Mouse (Mus musculus) MEL (cell line): ENCODE measurements around the gene Brd1. TPM values are rescaled to one million over a fixed set of nuclear protein-coding genes. Genes with fewer than 3 reads are reported as not detected.

Experiments used
- DNase-seq: peaks from one replicate; pipeline ENCODE4 v3.0.0; 2011; ENCODE audit warnings: low read depth, low spot score
- H3K27ac ChIP-seq: 2 replicates; pipeline ENCODE4 v1.5.1; 2012; ENCODE audit warnings: low read depth, mild to moderate bottlenecking, control low read depth, low read length, moderate library complexity; ENCODE audit not compliant: control insufficient read depth
- H3K27me3 ChIP-seq, 2 experiments: fragments of 150-350 bp in 1 of 2; sonication (generic) in 1 of 2; 2 replicates each; pipeline ENCODE4 v1.6.1; 2012; ENCODE audit warnings: low read length in 2 of 2, mild to moderate bottlenecking in 2 of 2, improper control_type of control experiment in 1 of 2, moderate library complexity in 1 of 2; ENCODE audit not compliant: insufficient read depth in 2 of 2, control insufficient read depth in 1 of 2
- H3K36me3 ChIP-seq, 2 experiments: 2 replicates each; pipeline ENCODE4 v1.6.1; 2012 to 2014; ENCODE audit warnings: low read length in 2 of 2, improper control_type of control experiment in 1 of 2, inconsistent platforms in 1 of 2, mild to moderate bottlenecking in 1 of 2; ENCODE audit not compliant: insufficient read depth in 2 of 2, control insufficient read depth in 1 of 2
- H3K4me1 ChIP-seq, 2 experiments: fragments of 150-350 bp in 1 of 2; sonication (generic) in 1 of 2; 2 replicates each; pipeline ENCODE4 v1.6.1; 2012; ENCODE audit warnings: low read length in 2 of 2, improper control_type of control experiment in 1 of 2, mild to moderate bottlenecking in 1 of 2; ENCODE audit not compliant: insufficient read depth in 2 of 2, control insufficient read depth in 1 of 2
- H3K4me3 ChIP-seq, 2 experiments: fragments of 150-350 bp in 1 of 2; sonication (generic) in 1 of 2; 2 replicates each; pipeline ENCODE4 v1.5.1; 2012; ENCODE audit warnings: low read depth in 2 of 2, low read length in 2 of 2, mild to moderate bottlenecking in 2 of 2, moderate library complexity in 2 of 2, control low read depth in 1 of 2, improper control_type of control experiment in 1 of 2; ENCODE audit not compliant: control insufficient read depth in 1 of 2, insufficient read depth in 1 of 2
- H3K79me2 ChIP-seq: 2 replicates; pipeline ENCODE4 v1.6.1; 2012; ENCODE audit warnings: mild to moderate bottlenecking, low read length, moderate library complexity; ENCODE audit not compliant: control insufficient read depth, poor library complexity, insufficient read depth
- H3K9ac ChIP-seq: 2 replicates; pipeline ENCODE4 v1.6.1; 2012; ENCODE audit warnings: low read depth, mild to moderate bottlenecking, control low read depth, low read length, moderate library complexity; ENCODE audit not compliant: control insufficient read depth, poor library complexity, severe bottlenecking
- H3K9me3 ChIP-seq: fragments of 150-350 bp; sonication (generic); replicated peaks from 2 replicates; pipeline ENCODE4 v1.6.1; 2012; ENCODE audit warnings: mild to moderate bottlenecking, low read length, improper control_type of control experiment, moderate library complexity; ENCODE audit not compliant: insufficient read depth
- CHD1 ChIP-seq: IDR thresholded peaks from 2 replicates; pipeline ENCODE4 v1.6.1; 2012; ENCODE audit warnings: low read depth, mild to moderate bottlenecking, inconsistent platforms, low read length, improper control_type of control experiment
- CHD2 ChIP-seq: IDR thresholded peaks from 2 replicates; pipeline ENCODE4 v1.6.1; 2011; ENCODE audit warnings: low read length, improper control_type of control experiment
- CTCF ChIP-seq, 3 experiments: IDR thresholded peaks in 2 of 3; conservative IDR thresholded peaks in 1 of 3; 2 replicates each; pipeline ENCODE4 v1.5.1; 2011 to 2012; ENCODE audit warnings: low read length in 3 of 3, low read depth in 2 of 3, mild to moderate bottlenecking in 2 of 3, improper control_type of control experiment in 1 of 3, inconsistent platforms in 1 of 3, mixed read lengths in 1 of 3, moderate library complexity in 1 of 3; ENCODE audit not compliant: control insufficient read depth in 1 of 3, insufficient read depth in 1 of 3, poor library complexity in 1 of 3, severe bottlenecking in 1 of 3
- EP300 ChIP-seq, 2 experiments: IDR thresholded peaks; 2 replicates each; pipeline ENCODE4 v1.6.1; 2011; ENCODE audit warnings: improper control_type of control experiment in 2 of 2, low read length in 2 of 2, low read depth in 1 of 2, mild to moderate bottlenecking in 1 of 2
- GABPA ChIP-seq: IDR thresholded peaks from 2 replicates; pipeline ENCODE4 v1.6.1; 2012; ENCODE audit warnings: low read depth, mild to moderate bottlenecking, inconsistent platforms, low read length, improper control_type of control experiment, moderate library complexity
- GATA1 ChIP-seq: IDR thresholded peaks from 2 replicates; pipeline ENCODE4 v1.6.1; 2011; ENCODE audit warnings: low read depth, low read length, improper control_type of control experiment
- MAFK ChIP-seq: IDR thresholded peaks from 2 replicates; pipeline ENCODE4 v1.6.1; 2011; ENCODE audit warnings: low read depth, mild to moderate bottlenecking, low read length, improper control_type of control experiment, borderline replicate concordance
- MAZ ChIP-seq: IDR thresholded peaks from 2 replicates; pipeline ENCODE4 v1.6.1; 2012; ENCODE audit warnings: low read depth, mild to moderate bottlenecking, inconsistent platforms, low read length, improper control_type of control experiment
- MYC ChIP-seq: IDR thresholded peaks from 2 replicates; pipeline ENCODE4 v1.6.1; 2011; ENCODE audit warnings: low read depth, mild to moderate bottlenecking, low read length, improper control_type of control experiment, moderate library complexity
- NRF1 ChIP-seq: IDR thresholded peaks from 2 replicates; pipeline ENCODE4 v1.6.1; 2014; ENCODE audit warnings: low read depth, mild to moderate bottlenecking, inconsistent platforms, low read length, improper control_type of control experiment, moderate library complexity; ENCODE audit not compliant: poor library complexity, insufficient read depth, severe bottlenecking
- POLR2A ChIP-seq, 2 experiments: IDR thresholded peaks; 2 replicates each; pipeline ENCODE4 v1.6.1; 2011 to 2012; ENCODE audit warnings: low read length in 2 of 2, mild to moderate bottlenecking in 2 of 2, control low read depth in 1 of 2, improper control_type of control experiment in 1 of 2, low read depth in 1 of 2, moderate library complexity in 1 of 2; ENCODE audit not compliant: control insufficient read depth in 1 of 2, insufficient read depth in 1 of 2, poor library complexity in 1 of 2
- POLR2AphosphoS5 ChIP-seq: IDR thresholded peaks from 2 replicates; pipeline ENCODE4 v1.6.1; 2012; ENCODE audit warnings: low read depth, borderline replicate concordance, mild to moderate bottlenecking, inconsistent platforms, low read length, moderate library complexity, mixed read lengths
- RAD21 ChIP-seq: IDR thresholded peaks from 2 replicates; pipeline ENCODE4 v1.6.1; 2011; ENCODE audit warnings: mild to moderate bottlenecking, low read depth, low read length, improper control_type of control experiment
- RCOR1 ChIP-seq: IDR thresholded peaks from 2 replicates; pipeline ENCODE4 v1.6.1; 2012; ENCODE audit warnings: low read depth, mild to moderate bottlenecking, inconsistent platforms, low read length, improper control_type of control experiment
- SIN3A ChIP-seq: IDR thresholded peaks from 2 replicates; pipeline ENCODE4 v1.6.1; 2012; ENCODE audit warnings: low read length, improper control_type of control experiment, inconsistent platforms
- TCF12 ChIP-seq: IDR thresholded peaks from 2 replicates; pipeline ENCODE4 v1.6.1; 2014; ENCODE audit warnings: low read depth, mild to moderate bottlenecking, inconsistent platforms, low read length, improper control_type of control experiment, moderate library complexity
- UBTF ChIP-seq: IDR thresholded peaks from 2 replicates; pipeline ENCODE4 v1.6.1; 2012; ENCODE audit warnings: low read depth, mild to moderate bottlenecking, inconsistent platforms, low read length, improper control_type of control experiment, moderate library complexity, borderline replicate concordance; ENCODE audit not compliant: insufficient read depth
- USF1 ChIP-seq: IDR thresholded peaks from 2 replicates; pipeline ENCODE4 v1.6.1; 2014; ENCODE audit warnings: low read depth, mild to moderate bottlenecking, inconsistent platforms, low read length, improper control_type of control experiment, moderate library complexity
- USF2 ChIP-seq, 2 experiments: IDR thresholded peaks; 2 replicates each; pipeline ENCODE4 v1.6.1; 2011 to 2012; ENCODE audit warnings: improper control_type of control experiment in 2 of 2, low read length in 2 of 2, borderline replicate concordance in 1 of 2, inconsistent platforms in 1 of 2, low read depth in 1 of 2, mild to moderate bottlenecking in 1 of 2; ENCODE audit not compliant: insufficient read depth in 1 of 2
- ZC3H11A ChIP-seq: IDR thresholded peaks from 2 replicates; pipeline ENCODE4 v1.6.1; 2012; ENCODE audit warnings: low read depth, mild to moderate bottlenecking, inconsistent platforms, low read length, improper control_type of control experiment
- polyA plus RNA-seq, 2 experiments: library from polyadenylated mRNA; stranded (reverse) in 1 of 2; unstranded in 1 of 2; fragments of >175 nt in 1 of 2; fragments of >200 nt in 1 of 2; gene quantifications; 2 replicates each; pipeline versions ENCODE4 v1.2.1 to v1.2.4; 2012; ENCODE audit warnings: low replicate concordance in 2 of 2, low read depth in 1 of 2; ENCODE audit not compliant: insufficient read length in 2 of 2, insufficient read depth in 1 of 2, missing spikeins in 1 of 2
- total RNA-seq: library from RNA; depleted of rRNA; stranded (reverse); fragments of 300-350 nt; gene quantifications from 2 replicates; pipeline ENCODE4 v1.2.3, GENCODE M21; 2012

Brd1 gene
- total and polyA plus RNA-seq, 3 experiments, result 33.7 to 72.7 (median 43.1) TPM

- DNase-seq, result peak; percentile 71
- H3K4me1 ChIP-seq, result peaks cover 8 to 28% of the 10 kb centered on the region in 2 experiments
- TF ChIP-seq MAFK, result no peak
- TF ChIP-seq RAD21, result no peak
- no peak for TF ChIP-seq MAZ
- no peak for TF ChIP-seq ZC3H11A
- 0 out of 2 replicates have a peak, but pooled peaks have one; percentile 3 for TF ChIP-seq SIN3A
- TF ChIP-seq POLR2AphosphoS5, result no peak
- no peak for TF ChIP-seq CTCF (IDR thresholded peaks at IDR 0.05 in 2 of 3, conservative IDR thresholded peaks at IDR 0.05 in 1 of 3; ENCODE audit: control insufficient read depth in 1 of 3, insufficient read depth in 1 of 3, low read depth in 2 of 3, low read length in 3 of 3, poor library complexity in 1 of 3, severe bottlenecking in 1 of 3)
- TF ChIP-seq TCF12, result 0 out of 2 replicates have a peak, but pooled peaks have one; percentile 3
- TF ChIP-seq RCOR1, result no peak
- no peak for TF ChIP-seq USF2 (IDR thresholded peaks at IDR 0.05; ENCODE audit: borderline replicate concordance in 1 of 2, insufficient read depth in 1 of 2, low read depth in 1 of 2, low read length in 2 of 2)
- TF ChIP-seq NRF1, result peak; percentile 70
- 0 out of 4 replicates have a peak, but pooled peaks of 1 of the 2 experiments have one; percentile 18 for TF ChIP-seq POLR2A (IDR thresholded peaks at IDR 0.05; ENCODE audit: control insufficient read depth in 1 of 2, insufficient read depth in 1 of 2, low read depth in 1 of 2, low read length in 2 of 2, poor library complexity in 1 of 2)
- TF ChIP-seq USF1, result no peak
- no peak for TF ChIP-seq EP300 (IDR thresholded peaks at IDR 0.05; ENCODE audit: low read depth in 1 of 2, low read length in 2 of 2)
- no peak for TF ChIP-seq GABPA
- no peak for TF ChIP-seq CHD1
- TF ChIP-seq GATA1, result no peak
- peak; percentile 73; the same call in 1 of the 2 replicates for TF ChIP-seq UBTF
- no peak for TF ChIP-seq CHD2
- peak; percentile 46; the same call in 1 of the 2 replicates for TF ChIP-seq MYC
Measured at GRCm38 (mm10) chr15:88733041-88733751, 837 bp downstream of the Brd1 start.

More at GRCm38 (mm10) chr15:88733041-88733751, 837 bp downstream of the Brd1 start:
- Histone ChIP-seq H3K9me3 (no peaks in the 10 kb centered on the region), H3K27me3 (no peaks in the 10 kb centered on the region), H3K27ac (peak overlapping the region; percentile 53), H3K4me3 (peak overlapping the region; percentile 94 to 99), H3K9ac (peak overlapping the region; percentile 95), H3K36me3 (peaks cover 5 to 30% of the 10 kb centered on the region in 2 experiments), H3K79me2 (peaks cover 53% of the 10 kb centered on the region)
